Mouse (Mus musculus) stomach, embryonic 16.5 days (tissue): ENCODE data around the gene Nudt22. TPM values are rescaled to one million over a fixed set of nuclear protein-coding genes. Genes with fewer than 3 reads are reported as not detected.

Source experiments
- ATAC-seq: fragments of 200-750 bp; cut with Nextera tagmentation; 2 replicates; pipeline ENCODE4 v1.8.0; 2017; ENCODE audit warnings: moderate number of reproducible peaks, moderate TSS enrichment; ENCODE audit not compliant: insufficient read depth, low FRiP score
- H3K27ac ChIP-seq: fragments of 300-500 bp; sonication (generic); 2 replicates; pipeline ENCODE4 v1.5.1; 2014; ENCODE audit warnings: low read length
- H3K27me3 ChIP-seq: fragments of 300-500 bp; sonication (generic); 2 replicates; pipeline ENCODE4 v1.6.1; 2014; ENCODE audit warnings: low read length, control low read depth, mixed read lengths; ENCODE audit not compliant: control insufficient read depth, insufficient read depth
- H3K36me3 ChIP-seq: fragments of 300-500 bp; sonication (generic); 2 replicates; pipeline ENCODE4 v1.6.1; 2014; ENCODE audit warnings: low read length; ENCODE audit not compliant: control insufficient read depth, insufficient read depth
- H3K4me1 ChIP-seq: fragments of 300-500 bp; sonication (generic); 2 replicates; pipeline ENCODE4 v1.6.1; 2014; ENCODE audit warnings: low read length, control low read depth, mixed read lengths; ENCODE audit not compliant: control insufficient read depth, insufficient read depth
- H3K4me2 ChIP-seq: fragments of 300-500 bp; sonication (generic); 2 replicates; pipeline ENCODE4 v1.6.1; 2014; ENCODE audit warnings: low read depth, low read length, mixed read lengths
- H3K4me3 ChIP-seq: fragments of 300-500 bp; sonication (generic); replicated peaks from 2 replicates; pipeline ENCODE4 v1.5.1; 2014; ENCODE audit warnings: mild to moderate bottlenecking, low read length
- H3K9ac ChIP-seq: fragments of 300-500 bp; sonication (generic); 2 replicates; pipeline ENCODE4 v1.6.1; 2014; ENCODE audit warnings: low read length
- H3K9me3 ChIP-seq: fragments of 300-500 bp; sonication (generic); replicated peaks from 2 replicates; pipeline ENCODE4 v1.6.1; 2016; ENCODE audit warnings: low read length, control low read depth; ENCODE audit not compliant: control insufficient read depth
- WGBS: fragments of 180-500 bp; shearing (Covaris S2); extraction: QIAGEN DNeasy Blood & Tissue Kit; methylation state at CpG from one replicate; pipeline ENCODE4 v1.1.7; 2014; 5-methylcytosine and 5-hydroxymethylcytosine counted together
- polyA plus RNA-seq: library from polyadenylated mRNA; unstranded; fragments of >200 nt; fragmentation: Nextera tagmentation; extraction: Ambion mirVana; gene quantifications from 2 replicates; pipeline ENCODE4 v1.2.1, GENCODE M21; 2015

Gene Nudt22
- polyA plus RNA-seq, 1 experiment from 2014 or later, result 26.6 TPM

GRCm38 (mm10) chr19:6980381-6981093 is 15.4 kb downstream of the Nudt22 start, which contains the start of gene Fkbp2:
Gene Fkbp2, minus strand, starts transcription at chr19:6980501.
- no peaks in the 10 kb centered on the region for H3K9me3 ChIP-seq
- H3K4me1 ChIP-seq, result peaks cover 38% of the 10 kb centered on the region

DNA sequence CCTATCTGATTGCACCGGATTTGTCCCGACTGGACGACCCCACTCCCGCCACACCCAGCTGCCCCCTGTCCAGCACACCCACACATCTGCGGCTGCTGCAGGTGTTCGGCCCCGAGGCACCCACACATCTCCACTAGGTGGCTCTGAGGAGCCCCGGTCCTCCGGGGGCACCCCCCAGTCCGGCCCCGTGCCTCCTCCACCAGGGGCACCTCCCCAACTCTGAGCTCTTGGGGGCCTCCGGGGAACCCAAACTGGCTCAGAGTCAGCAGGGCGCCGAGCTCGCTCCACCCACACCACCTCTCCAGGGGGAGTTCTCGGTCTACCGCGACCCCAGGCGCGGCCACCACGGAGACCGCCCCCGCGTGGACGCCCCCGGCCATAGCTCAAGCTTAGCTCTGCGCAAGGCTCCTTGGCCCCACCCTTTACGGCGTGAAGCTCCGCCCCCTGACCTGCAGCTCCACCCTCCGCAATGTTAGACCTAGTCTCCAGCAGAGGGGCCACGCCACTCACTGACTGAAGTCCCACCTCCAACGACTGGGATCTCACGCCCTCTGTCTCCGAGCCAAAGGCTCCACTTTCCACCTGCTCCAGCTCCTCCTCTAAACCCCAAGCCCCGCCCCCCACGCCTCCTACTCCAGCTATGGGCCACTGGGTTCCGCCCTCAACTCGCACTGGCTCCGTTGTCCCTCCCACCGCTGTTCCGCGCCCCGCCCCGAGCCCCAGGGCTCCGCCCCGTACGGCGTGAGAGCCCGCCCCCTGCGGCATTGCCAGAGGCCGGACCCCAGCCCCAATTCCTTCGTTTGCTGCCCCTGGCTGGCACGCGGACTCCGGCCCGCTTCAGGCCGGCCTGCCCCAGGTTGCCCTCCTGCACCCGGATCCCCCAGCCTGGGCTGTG is 16.2 kb downstream of the Nudt22 start:
- Histone ChIP-seq H3K9me3 (no peaks in the 10 kb centered on the region), H3K4me1 (peaks cover 38% of the 10 kb centered on the region), H3K27me3 (no peaks in the 10 kb centered on the region), H3K27ac (peak overlapping the region; percentile 90), H3K36me3 (0 out of 2 replicates have a peak, but pooled peaks cover 1% of the 10 kb centered on the region), H3K4me2 (peak overlapping the region; percentile 89), H3K4me3 (peak overlapping the region; percentile 68), H3K9ac (peak overlapping the region; percentile 94)
- under 1% methylated on average over 58 of the region's 59 CpGs for WGBS
- ATAC-seq, result peak; percentile 93

More at GRCm38 (mm10) chr19:6980381-6981093, 15.4 kb downstream of the Nudt22 start, which contains the start of gene Fkbp2:
- ATAC-seq, result peak; percentile 90
- Histone ChIP-seq H3K9ac (peak within 1 kb of the TSS; percentile 94), H3K27ac (peak within 1 kb of the TSS; percentile 90), H3K4me2 (peak within 1 kb of the TSS; percentile 89), H3K36me3 (peaks cover 9% of the 10 kb centered on the region), H3K4me3 (peak within 1 kb of the TSS; percentile 68), H3K27me3 (no peaks in the 10 kb centered on the region)
- under 1% methylated on average over 38 of the region's 38 CpGs for WGBS

DNA sequence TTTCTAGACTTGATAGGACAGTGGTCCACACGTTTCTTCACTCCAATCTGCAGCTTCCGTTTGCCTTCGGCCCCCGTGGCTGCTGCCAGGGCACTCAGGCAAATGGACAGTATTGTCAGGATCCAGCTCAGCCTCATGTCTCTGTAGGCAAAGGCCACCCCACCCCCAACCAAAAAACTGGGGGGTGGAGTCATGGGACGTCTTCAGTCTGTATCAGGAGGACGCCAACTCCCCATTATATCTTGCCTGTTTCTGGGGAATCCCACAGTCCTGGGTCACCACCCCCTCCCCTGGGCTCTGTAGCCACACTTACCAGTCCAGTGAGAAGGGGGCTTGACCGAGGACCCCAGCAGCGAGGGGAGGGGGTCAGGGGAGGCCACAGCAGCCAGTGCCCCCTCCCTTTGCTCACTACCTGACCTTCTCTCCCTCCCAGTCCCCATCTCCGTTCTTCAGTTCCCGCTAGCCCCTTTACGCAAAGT is 16.9 kb downstream of the Nudt22 start:
- Histone ChIP-seq H3K9me3 (no peaks in the 10 kb centered on the region), H3K4me3 (peak overlapping the region; percentile 68), H3K4me2 (peak overlapping the region; percentile 89), H3K36me3 (no peaks in the 10 kb centered on the region), H3K9ac (peak overlapping the region; percentile 84), H3K4me1 (peaks cover 39% of the 10 kb centered on the region), H3K27ac (peak overlapping the region; percentile 84), H3K27me3 (no peaks in the 10 kb centered on the region)
- 4% methylated on average over 11 of the region's 11 CpGs for WGBS
- no peak for ATAC-seq

DNA sequence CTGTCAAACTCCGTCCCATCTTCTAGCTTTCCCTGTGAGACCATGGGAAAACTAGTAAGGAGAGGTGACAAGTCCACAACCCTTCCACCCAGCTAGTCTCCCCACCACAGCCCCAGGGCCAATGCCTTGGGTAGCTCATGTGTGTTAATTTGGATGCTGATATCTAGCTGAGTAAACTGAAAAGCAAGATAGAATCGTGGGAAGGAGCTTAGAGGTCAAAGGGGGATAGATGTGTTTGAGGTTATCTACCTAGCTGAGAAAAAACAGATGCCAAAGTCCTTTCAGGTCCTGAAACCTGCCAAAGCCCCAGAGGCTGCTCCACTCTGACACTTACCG is 17.3 kb downstream of the Nudt22 start:
- 32% methylated on average over 3 of the region's 3 CpGs for WGBS
- Histone ChIP-seq H3K9ac (peak overlapping the region; percentile 84), H3K36me3 (no peaks in the 10 kb centered on the region), H3K27me3 (no peaks in the 10 kb centered on the region), H3K4me1 (peaks cover 43% of the 10 kb centered on the region), H3K4me3 (peak overlapping the region; percentile 68), H3K9me3 (no peaks in the 10 kb centered on the region), H3K27ac (peak overlapping the region; percentile 84), H3K4me2 (peak overlapping the region; percentile 89)
- ATAC-seq, result no peak

- ATAC-seq, result no peak
- Histone ChIP-seq H3K27ac (peak overlapping the region; percentile 84), H3K4me3 (peak overlapping the region; percentile 68)
These were observed 17.9 kb downstream of the Nudt22 start for GRCm38 (mm10) chr19:6977759-6978638.

GRCm38 (mm10) chr19:6975537-6976521 is 20.1 kb downstream of the Nudt22 start, which contains the start of gene Plcb3:
Gene Plcb3, minus strand, starts transcription at chr19:6976470.
- Histone ChIP-seq H3K27ac (peak within 1 kb of the TSS; percentile 97), H3K36me3 (no peaks in the 10 kb centered on the region), H3K4me3 (peak within 1 kb of the TSS; percentile 75), H3K4me1 (peaks cover 55% of the 10 kb centered on the region), H3K9ac (peak within 1 kb of the TSS; percentile 89), H3K9me3 (no peaks in the 10 kb centered on the region), H3K27me3 (no peaks in the 10 kb centered on the region), H3K4me2 (peak within 1 kb of the TSS; percentile 92)
- no peak for ATAC-seq
- under 1% methylated on average over 16 of the region's 16 CpGs for WGBS

More at GRCm38 (mm10) chr19:6977759-6978638, 17.9 kb downstream of the Nudt22 start:
- no peaks in the 10 kb centered on the region for H3K36me3 ChIP-seq
- 73% methylated on average over 13 of the region's 13 CpGs for WGBS
- H3K4me1 ChIP-seq, result peaks cover 44% of the 10 kb centered on the region
- peak overlapping the region; percentile 84 for H3K9ac ChIP-seq
- H3K27me3 ChIP-seq, result no peaks in the 10 kb centered on the region
- H3K4me2 ChIP-seq, result peak overlapping the region; percentile 89; the same call in 1 of the 2 replicates
- no peaks in the 10 kb centered on the region for H3K9me3 ChIP-seq

GRCm38 (mm10) chr19:6974211-6975205 is 21.4 kb downstream of the Nudt22 start, which contains the start of gene Ppp1r14b:
Gene Ppp1r14b, plus strand, starts transcription at chr19:6974968.
- ATAC-seq, result peak; percentile 67
- H3K27ac ChIP-seq, result peak within 1 kb of the TSS; percentile 97
- H3K9ac ChIP-seq, result peak within 1 kb of the TSS; percentile 89
- H3K4me3 ChIP-seq, result peak within 1 kb of the TSS; percentile 75
- H3K9me3 ChIP-seq, result no peaks in the 10 kb centered on the region
- H3K4me1 ChIP-seq, result peaks cover 66% of the 10 kb centered on the region
- H3K4me2 ChIP-seq, result peak within 1 kb of the TSS; percentile 92
- H3K27me3 ChIP-seq, result no peaks in the 10 kb centered on the region
- no peaks in the 10 kb centered on the region for H3K36me3 ChIP-seq
- WGBS, result under 1% methylated on average over 60 of the region's 84 CpGs
